Mouse (Mus musculus) adrenal gland, postnatal 4 days (tissue): ENCODE results near the gene Epgn. TPM values are rescaled to one million over a fixed set of nuclear protein-coding genes. Genes with fewer than 3 reads are reported as not detected.

Source experiments
- DNase-seq, 2 experiments: peaks; one replicate each; pipeline ENCODE4 v3.0.0; 2021 to 2022; ENCODE audit warnings: low spot score in 2 of 2, mixed read lengths in 2 of 2
- long read RNA-seq, 2 experiments: library from polyadenylated mRNA; stranded (forward); transcript quantifications; one replicate each; pipeline ENCODE4 v2.0.0; 2021
- total RNA-seq, 2 experiments: library from RNA; stranded (reverse); gene quantifications; 2 replicates each; pipeline ENCODE4 v1.2.3; 2021

The Epgn gene
- total RNA-seq: not detected
- long read RNA-seq, experiment 1: 0 reads
- long read RNA-seq, experiment 2: 0 reads

GRCm38 (mm10) chr5:91027164-91027563 lies at the start of gene Epgn:
Gene Epgn (plus strand): TSS chr5:91027464.
- no peak for DNase-seq

- DNase-seq: no peak
Observed at GRCm38 (mm10) chr5:90980297-90980696, 47.0 kb upstream of the Epgn start.

DNA sequence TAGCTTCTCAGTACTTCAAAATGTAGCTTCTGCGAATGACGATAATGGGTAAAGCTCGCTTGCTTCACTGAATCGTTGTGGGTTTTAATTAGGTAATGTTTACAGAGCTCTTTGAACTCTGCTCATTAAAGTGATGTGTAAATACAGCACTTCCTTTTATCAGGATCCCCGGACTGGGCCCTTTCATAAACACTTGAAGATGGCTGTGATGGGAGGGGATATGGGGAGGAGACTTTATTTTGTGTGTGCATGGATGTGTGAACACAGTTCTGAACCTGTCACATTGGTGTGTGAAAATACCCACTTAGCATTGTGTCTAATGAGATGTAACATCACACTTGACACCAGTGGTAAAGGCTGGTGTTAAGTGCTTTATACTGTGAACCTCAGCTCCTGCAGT lies 39.7 kb upstream of the Epgn start:
- DNase-seq: no peak

DNA sequence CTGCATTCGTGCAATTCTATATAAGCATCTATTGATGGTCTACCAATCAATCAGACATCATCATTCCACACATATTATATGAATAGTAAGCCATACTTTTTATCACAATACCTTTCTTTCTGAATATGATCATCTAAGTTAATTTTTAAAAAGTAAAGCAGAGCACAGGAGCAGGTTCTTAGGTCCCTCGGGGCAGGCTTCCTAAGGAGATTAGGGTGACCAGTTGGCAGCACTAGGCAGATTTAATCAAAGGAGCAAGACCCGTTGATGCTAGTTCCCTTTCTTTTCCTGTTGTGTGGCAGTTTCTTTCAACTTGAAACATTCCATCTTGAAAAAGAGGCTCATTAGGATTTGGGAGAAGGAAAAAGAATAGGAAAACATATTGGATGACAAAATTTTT lies 39.1 kb upstream of the Epgn start:
- DNase-seq: no peak

GRCm38 (mm10) chr5:90988592-90988991 lies 38.7 kb upstream of the Epgn start:
- DNase-seq: no peak

GRCm38 (mm10) chr5:90999942-91000341 lies 27.3 kb upstream of the Epgn start:
- DNase-seq: no peak

DNA sequence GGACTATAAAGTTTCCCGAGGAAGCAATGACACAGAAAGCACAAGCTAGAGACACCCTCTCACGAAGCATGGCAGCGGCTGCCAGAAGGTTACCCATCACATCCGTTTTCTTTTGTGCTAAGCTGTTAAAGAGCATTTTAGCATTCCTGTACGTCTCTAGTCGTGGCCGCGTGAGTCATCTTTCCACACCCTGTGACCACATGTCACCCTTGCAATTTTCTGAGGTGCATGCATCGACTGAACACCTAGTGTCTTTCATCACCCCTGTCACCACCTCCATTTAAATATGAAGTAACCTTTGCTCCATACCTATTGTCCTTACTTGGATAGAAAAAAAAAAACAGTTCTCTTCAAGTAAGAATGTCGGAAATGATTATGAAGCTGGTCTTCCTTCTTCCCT lies 12.0 kb upstream of the Epgn start:
- DNase-seq: no peak

- no peak for DNase-seq
Observed at GRCm38 (mm10) chr5:91023114-91023513, 4.2 kb upstream of the Epgn start.

GRCm38 (mm10) chr5:91027840-91028239 lies 576 bp downstream of the Epgn start:
- DNase-seq: no peak

DNA sequence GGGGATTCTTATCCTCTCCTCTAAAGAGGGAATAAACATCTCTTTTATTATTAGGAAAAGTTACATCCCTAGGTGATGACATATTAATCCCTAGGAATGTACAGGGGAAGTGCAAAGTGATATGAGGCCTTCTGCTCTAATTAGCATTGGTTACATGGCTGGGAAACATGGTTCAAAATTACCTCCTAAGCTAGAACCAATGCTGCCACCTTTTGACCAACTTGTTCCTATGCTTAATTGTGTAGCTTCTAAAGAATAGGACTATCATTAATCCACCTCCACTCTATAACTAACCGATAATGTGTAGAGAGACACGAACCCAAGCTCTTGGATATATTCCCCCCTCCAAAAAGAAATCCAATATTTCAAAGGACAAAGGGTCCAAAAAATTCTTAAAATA lies 3.4 kb downstream of the Epgn start:
- no peak for DNase-seq

- DNase-seq: no peak
Observed at GRCm38 (mm10) chr5:91035341-91035740, 8.1 kb downstream of the Epgn start.

DNA sequence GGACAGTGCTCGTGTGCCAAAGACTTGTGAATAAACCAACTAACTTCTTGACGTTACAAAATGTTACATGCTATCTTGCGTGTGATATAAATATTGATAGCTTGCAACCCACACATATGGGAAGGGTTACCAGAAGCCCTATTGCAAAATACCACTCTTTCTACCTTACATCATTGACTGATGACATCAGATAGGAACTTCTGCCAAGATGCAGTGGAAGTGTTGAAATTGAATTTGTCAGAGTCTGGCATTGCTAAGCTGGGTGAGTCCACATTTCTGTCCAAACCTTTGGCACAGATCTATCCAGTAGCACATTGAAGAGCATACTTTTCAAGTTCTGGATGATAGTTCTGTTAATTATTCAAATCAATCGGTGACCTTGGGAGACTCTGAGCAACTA lies 9.4 kb downstream of the Epgn start:
- no peak for DNase-seq

DNA sequence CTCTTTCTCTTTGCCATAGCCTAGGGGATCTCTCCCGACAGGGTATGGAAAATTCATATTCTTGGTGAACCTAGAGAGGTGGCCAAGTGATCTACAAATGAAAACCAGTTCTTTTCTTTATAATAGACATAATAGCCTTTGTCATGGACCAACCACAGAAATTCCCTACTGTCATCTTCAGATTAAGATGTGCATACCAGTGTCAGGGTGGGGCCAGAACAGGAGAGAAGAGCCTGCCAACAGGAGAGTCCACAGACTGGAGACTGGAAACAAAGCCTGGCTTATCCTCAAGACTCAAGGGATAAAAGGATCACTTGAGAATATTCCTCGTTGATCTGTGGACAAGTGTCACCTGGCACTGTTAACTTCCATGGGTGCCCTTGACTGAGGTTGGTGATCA lies 10.5 kb downstream of the Epgn start:
- DNase-seq: no peak

DNA sequence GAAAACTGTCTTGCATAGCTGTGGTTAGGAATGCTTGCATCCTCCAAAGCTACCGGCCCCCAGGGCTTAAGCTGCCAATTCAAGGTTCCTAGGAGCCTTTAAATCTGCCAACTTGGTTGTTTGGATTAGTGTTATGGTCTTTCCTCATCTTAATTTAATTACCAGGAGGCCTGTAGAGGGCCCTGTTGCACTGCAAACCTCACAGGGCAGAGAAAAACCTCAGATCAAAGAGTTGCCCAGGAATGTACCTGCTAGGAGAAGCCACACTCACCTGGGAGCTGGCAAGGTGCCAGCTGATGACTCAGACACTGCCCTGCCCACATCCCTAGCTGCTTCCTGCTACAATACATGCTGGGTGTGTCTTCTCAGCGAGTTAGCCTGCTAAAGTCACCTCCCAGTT lies 11.3 kb downstream of the Epgn start:
- no peak for DNase-seq

GRCm38 (mm10) chr5:91038963-91039362 lies 11.7 kb downstream of the Epgn start:
- DNase-seq: no peak

- no peak for DNase-seq
Observed at GRCm38 (mm10) chr5:91047987-91048386, 20.7 kb downstream of the Epgn start.

- no peak for DNase-seq
Observed at GRCm38 (mm10) chr5:91048397-91048796, 21.1 kb downstream of the Epgn start.

- no peak for DNase-seq
Observed at GRCm38 (mm10) chr5:91072340-91072739, 45.1 kb downstream of the Epgn start.

- no peak for DNase-seq
Observed at GRCm38 (mm10) chr5:91073626-91074025, 46.4 kb downstream of the Epgn start.

- no peak for DNase-seq
Observed at GRCm38 (mm10) chr5:91074026-91074425, 46.8 kb downstream of the Epgn start.

GRCm38 (mm10) chr5:91074450-91074950 lies 47.2 kb downstream of the Epgn start, which contains the start of gene Ereg:
Gene Ereg (plus strand): TSS chr5:91074622.
- no peak for DNase-seq

GRCm38 (mm10) chr5:91075021-91075420 lies 47.8 kb downstream of the Epgn start:
- no peak for DNase-seq

GRCm38 (mm10) chr5:91083016-91083415 lies 55.8 kb downstream of the Epgn start:
- no peak for DNase-seq
